Comparison of ENCODE assay signal across 15 mouse cellular contexts in the genomic region with DNA sequence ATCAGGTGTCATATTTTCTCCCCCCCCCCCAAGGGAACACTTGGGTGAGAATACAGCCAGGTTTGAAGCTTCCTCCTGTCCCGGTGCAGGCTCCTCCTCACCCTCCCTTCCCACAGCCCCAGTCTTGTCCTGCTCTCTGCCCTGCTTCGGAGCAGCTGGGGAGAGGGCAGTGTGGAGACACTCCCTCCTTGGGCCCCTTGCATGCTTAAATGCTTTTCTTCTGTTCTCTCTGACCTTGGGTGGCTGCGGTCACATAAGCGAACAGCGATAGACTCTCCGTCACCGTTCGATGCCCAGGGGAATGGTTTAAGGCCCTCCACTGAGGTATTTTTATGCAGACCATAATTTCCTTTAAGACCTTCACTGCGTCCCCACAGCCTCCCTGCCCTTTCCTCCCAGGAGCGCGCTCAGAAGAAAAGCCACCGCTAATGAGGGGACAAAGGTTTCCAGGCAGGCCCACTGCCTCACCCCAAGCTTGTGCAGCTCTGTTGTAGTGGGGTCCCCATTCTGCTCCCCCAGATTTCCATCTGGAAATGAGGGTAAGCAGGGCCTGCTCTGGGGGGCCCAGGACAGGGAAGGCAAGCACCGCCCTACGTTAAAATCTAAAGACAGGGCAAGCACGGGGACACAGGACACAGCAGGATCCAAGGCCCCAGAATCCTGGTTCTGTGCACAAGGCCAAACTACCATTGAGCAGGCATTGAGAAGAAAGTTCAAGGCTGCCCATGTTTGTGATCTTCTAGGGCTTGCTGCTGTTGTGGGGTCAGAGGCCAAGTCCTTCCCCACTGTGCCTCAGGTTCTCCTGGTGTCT.
DNase-seq lines count a peak whose midpoint lies in the region; ATAC-seq lines count a peak whose summit lies in the region.
"Had no signal": no experiment of that assay in that cellular context is flagged by ENCODE, and none has a peak within 500 bp of the region (broad histone marks: within the 10 kb centered on the region; RNA-seq: fewer than 3 reads in every experiment).

No protein-coding gene starts in this region.

- intact Hi-C loops in left cerebral cortex, postnatal 25 days (cut with DNase I): no loop called here
- intact Hi-C loops in gastrocnemius, postnatal 36 days (cut with DNase I): no loop called here

- no peak overlapping the region for H3K4me2 ChIP-seq in hindbrain, embryonic 13.5 days
- H3K4me2 ChIP-seq in hindbrain, embryonic 12.5 days (replicated peaks): no peak overlapping the region
- H3K4me2 ChIP-seq in midbrain, embryonic 13.5 days (replicated peaks): no peak overlapping the region
- no peak overlapping the region for H3K4me2 ChIP-seq in midbrain, embryonic 16.5 days (ENCODE audit: low read length)
- H3K4me2 ChIP-seq in intestine, embryonic 14.5 days (ENCODE audit: low read length): no peak overlapping the region
- H3K4me2 ChIP-seq: embryonic facial prominence, embryonic 15.5 days; limb, embryonic 13.5 days had no signal

- H3K9me3 ChIP-seq in hindbrain, embryonic 13.5 days: no peaks in the 10 kb centered on the region
- H3K9me3 ChIP-seq in hindbrain, embryonic 12.5 days (replicated peaks): no peaks in the 10 kb centered on the region
- H3K9me3 ChIP-seq in midbrain, embryonic 13.5 days: no peaks in the 10 kb centered on the region
- H3K9me3 ChIP-seq in midbrain, embryonic 16.5 days (replicated peaks; ENCODE audit: control insufficient read depth, low read length, poor library complexity, severe bottlenecking): no peaks in the 10 kb centered on the region
- H3K9me3 ChIP-seq in intestine, embryonic 14.5 days (ENCODE audit: control insufficient read depth, low read length): no peaks in the 10 kb centered on the region
- H3K9me3 ChIP-seq: embryonic facial prominence, embryonic 15.5 days had no signal

- no peak for DNase-seq in intestine, embryonic 14.5 days (ENCODE audit: low spot score)
- DNase-seq in left cerebral cortex, postnatal 25 days (ENCODE audit: low spot score in 2 of 2): no peak
- DNase-seq in gastrocnemius, postnatal 36 days: no peak
- DNase-seq: cerebellum, postnatal 25 days; liver, postnatal 0 days; right cerebral cortex, adult 18-20 months had no signal

- H3K36me3 ChIP-seq in hindbrain, embryonic 13.5 days: no peaks in the 10 kb centered on the region
- no peaks in the 10 kb centered on the region for H3K36me3 ChIP-seq in hindbrain, embryonic 12.5 days
- H3K36me3 ChIP-seq in midbrain, embryonic 13.5 days: no peaks in the 10 kb centered on the region
- no peaks in the 10 kb centered on the region for H3K36me3 ChIP-seq in midbrain, embryonic 16.5 days (ENCODE audit: control insufficient read depth, insufficient read depth, low read length)
- H3K36me3 ChIP-seq in intestine, embryonic 14.5 days (ENCODE audit: control insufficient read depth, insufficient read depth, low read length): no peaks in the 10 kb centered on the region
- H3K36me3 ChIP-seq: embryonic facial prominence, embryonic 15.5 days; limb, embryonic 13.5 days had no signal

- peaks cover 34% of the 10 kb centered on the region for H3K4me1 ChIP-seq in hindbrain, embryonic 13.5 days (replicated peaks)
- peaks cover 26% of the 10 kb centered on the region for H3K4me1 ChIP-seq in hindbrain, embryonic 12.5 days
- peaks cover 30% of the 10 kb centered on the region for H3K4me1 ChIP-seq in midbrain, embryonic 13.5 days (replicated peaks)
- H3K4me1 ChIP-seq in midbrain, embryonic 16.5 days (ENCODE audit: control insufficient read depth, insufficient read depth, low read length): peaks cover 15% of the 10 kb centered on the region
- H3K4me1 ChIP-seq in intestine, embryonic 14.5 days (replicated peaks; ENCODE audit: control insufficient read depth, insufficient read depth, low read length): peaks cover 3% of the 10 kb centered on the region; the same call in 1 of the 2 replicates

- WGBS in hindbrain, embryonic 13.5 days: 18% methylated on average over 15 of the region's 15 CpGs
- 21% methylated on average over 15 of the region's 15 CpGs for WGBS in hindbrain, embryonic 12.5 days
- WGBS in midbrain, embryonic 13.5 days: 18% methylated on average over 15 of the region's 15 CpGs
- WGBS in midbrain, embryonic 16.5 days: 20% methylated on average over 15 of the region's 15 CpGs
- 41% methylated on average over 15 of the region's 15 CpGs for WGBS in intestine, embryonic 14.5 days

- peak overlapping the region; percentile 39; the same call in 1 of the 2 replicates for H3K9ac ChIP-seq in hindbrain, embryonic 13.5 days
- no peak overlapping the region; the same call in 1 of the 2 replicates for H3K9ac ChIP-seq in hindbrain, embryonic 12.5 days
- H3K9ac ChIP-seq in midbrain, embryonic 13.5 days (replicated peaks): 0 out of 2 replicates have a peak overlapping the region, but pooled peaks have one; percentile 14
- no peak overlapping the region for H3K9ac ChIP-seq in midbrain, embryonic 16.5 days (ENCODE audit: low read depth, low read length)
- H3K9ac ChIP-seq in intestine, embryonic 14.5 days (ENCODE audit: low read length): no peak overlapping the region
- H3K9ac ChIP-seq: embryonic facial prominence, embryonic 15.5 days; limb, embryonic 13.5 days; liver, postnatal 0 days had no signal

- ATAC-seq in hindbrain, embryonic 13.5 days (ENCODE audit: low FRiP score): no peak
- no peak for ATAC-seq in hindbrain, embryonic 12.5 days (ENCODE audit: low FRiP score)
- ATAC-seq in midbrain, embryonic 13.5 days: no peak
- ATAC-seq in midbrain, embryonic 16.5 days: no peak
- ATAC-seq in intestine, embryonic 14.5 days (replicated peaks; ENCODE audit: low FRiP score, low TSS enrichment, low read depth): no peak
- ATAC-seq: forebrain, embryonic 14.5 days; liver, postnatal 0 days had no signal

- H3K27me3 ChIP-seq in hindbrain, embryonic 13.5 days: 0 out of 2 replicates have a peak, but pooled peaks cover 4% of the 10 kb centered on the region
- no peaks in the 10 kb centered on the region for H3K27me3 ChIP-seq in hindbrain, embryonic 12.5 days
- 0 out of 2 replicates have a peak, but pooled peaks cover 7% of the 10 kb centered on the region for H3K27me3 ChIP-seq in midbrain, embryonic 13.5 days
- H3K27me3 ChIP-seq in midbrain, embryonic 16.5 days (ENCODE audit: control insufficient read depth, insufficient read depth, low read depth, low read length): no peaks in the 10 kb centered on the region
- no peaks in the 10 kb centered on the region for H3K27me3 ChIP-seq in intestine, embryonic 14.5 days (replicated peaks; ENCODE audit: control insufficient read depth, insufficient read depth, low read length)
- H3K27me3 ChIP-seq: embryonic facial prominence, embryonic 15.5 days had no signal

- H3K27ac ChIP-seq in hindbrain, embryonic 13.5 days: no peak overlapping the region
- no peak overlapping the region for H3K27ac ChIP-seq in hindbrain, embryonic 12.5 days
- no peak overlapping the region for H3K27ac ChIP-seq in midbrain, embryonic 13.5 days
- H3K27ac ChIP-seq in midbrain, embryonic 16.5 days (ENCODE audit: low read length): no peak overlapping the region
- H3K27ac ChIP-seq in intestine, embryonic 14.5 days (ENCODE audit: low read depth): peak overlapping the region; percentile 2; the same call in 1 of the 2 replicates
- H3K27ac ChIP-seq: embryonic facial prominence, embryonic 15.5 days; heart, adult 2 months; layer of hippocampus, adult 2 months; limb, embryonic 13.5 days had no signal

- no peak overlapping the region for H3K4me3 ChIP-seq in hindbrain, embryonic 13.5 days
- H3K4me3 ChIP-seq in hindbrain, embryonic 12.5 days: no peak overlapping the region
- no peak overlapping the region for H3K4me3 ChIP-seq in midbrain, embryonic 13.5 days (replicated peaks)
- no peak overlapping the region for H3K4me3 ChIP-seq in midbrain, embryonic 16.5 days (ENCODE audit: low read depth, low read length)
- H3K4me3 ChIP-seq in intestine, embryonic 14.5 days (ENCODE audit: low read depth, low read length): no peak overlapping the region
- H3K4me3 ChIP-seq: embryonic facial prominence, embryonic 15.5 days; heart, adult 2 months; layer of hippocampus, adult 2 months; limb, embryonic 13.5 days had no signal

Comparison
In these comparisons a context has a peak if more than half of its experiments do, and no peak if none do; other contexts are left out.
1. H3K9ac ChIP-seq: peak in hindbrain, embryonic 13.5 days (single experiment) and midbrain, embryonic 13.5 days (single experiment); none in hindbrain, embryonic 12.5 days (single experiment), midbrain, embryonic 16.5 days (single experiment) and intestine, embryonic 14.5 days (single experiment).